Mouse (Mus musculus) heart, postnatal 0 days (tissue): ENCODE data around the gene Cntn2.

ENCODE experiments used
- CTCF ChIP-seq: IDR thresholded peaks from 2 replicates; pipeline ENCODE4 v1.5.1; 2016; ENCODE audit warnings: antibody characterized with exemption, control low read depth, low read depth
- EP300 ChIP-seq: IDR thresholded peaks from 2 replicates; pipeline ENCODE4 v1.6.1; 2016; ENCODE audit warnings: antibody characterized with exemption, low read depth

DNA sequence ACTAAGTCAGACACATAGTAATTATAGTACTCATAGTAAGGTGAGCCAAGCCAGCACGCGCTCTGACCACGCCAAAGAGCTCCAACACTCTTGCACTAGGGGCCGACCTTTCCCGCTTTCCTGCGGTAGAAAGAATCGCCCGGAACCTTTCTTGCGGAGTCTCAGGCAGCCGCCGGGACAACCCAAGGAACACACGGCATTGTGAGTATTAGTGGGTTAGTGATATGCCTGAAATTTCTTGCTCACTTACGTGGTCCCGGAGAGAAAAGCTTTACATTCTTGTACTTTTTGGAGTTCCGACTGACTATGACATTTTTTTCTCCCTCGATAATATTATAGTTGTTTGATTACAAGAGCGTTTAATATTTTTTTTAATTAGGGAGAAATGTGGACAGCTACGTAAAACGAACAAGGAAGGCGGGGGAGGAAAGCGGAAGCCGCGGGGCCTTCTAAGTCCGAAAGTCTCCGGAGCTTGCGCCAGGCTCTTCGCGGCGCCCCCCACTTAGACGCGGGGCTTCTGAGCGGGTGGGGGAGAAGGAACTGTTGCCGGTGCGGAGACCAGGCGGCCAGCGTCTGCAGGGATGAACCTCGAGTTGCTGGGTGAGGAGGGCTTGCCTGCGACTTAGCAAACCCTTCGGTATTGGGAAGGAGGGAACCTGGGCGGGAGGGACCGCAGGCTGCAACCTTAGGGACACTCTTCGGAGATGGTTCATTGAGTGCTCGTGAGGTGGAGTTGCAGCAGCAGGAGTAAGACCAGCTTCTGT is 65.9 kb downstream of the Cntn2 start, which contains the start of gene Rbbp5:
- TF ChIP-seq CTCF (0 out of 2 replicates have a peak, but pooled peaks have one; percentile 8), EP300 (peak; percentile 89)
